ENCODE assay signal across 20 mouse cellular contexts in the genomic region with DNA sequence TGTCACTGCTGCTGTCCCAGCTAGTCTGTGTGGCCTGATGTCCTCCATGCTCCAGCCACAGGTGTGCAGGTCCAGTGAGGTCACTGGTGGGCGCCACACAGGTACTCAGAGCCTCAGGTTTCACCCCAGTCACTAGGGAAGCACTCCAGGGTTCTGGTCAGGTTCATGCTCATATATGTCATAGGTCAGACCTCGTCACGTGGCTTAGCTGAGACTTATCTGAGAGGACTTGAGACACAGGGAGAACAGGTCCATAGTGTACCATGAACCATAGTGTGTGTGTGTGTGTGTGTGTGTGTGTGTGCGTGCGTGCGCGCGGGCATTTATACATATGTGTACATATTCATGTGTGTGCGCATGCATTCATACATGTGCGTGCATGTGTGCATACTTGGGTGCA.
"Had no signal": no experiment of that assay in that cellular context is flagged by ENCODE, and none has a peak within 500 bp of the region (broad histone marks: within the 10 kb centered on the region; RNA-seq: fewer than 3 reads in every experiment).

No protein-coding gene starts in this region.

- ATAC-seq: midbrain, embryonic 16.5 days had no signal

- H3K4me3 ChIP-seq: kidney, embryonic 15.5 days; left cerebral cortex, adult 2 months; liver, embryonic 13.5 days; myocyte; neural tube, embryonic 13.5 days had no signal

- H3K4me2 ChIP-seq: kidney, embryonic 15.5 days; liver, embryonic 13.5 days; midbrain, embryonic 11.5 days; neural tube, embryonic 13.5 days had no signal

- H3K9me3 ChIP-seq: kidney, embryonic 15.5 days; liver, embryonic 13.5 days; neural tube, embryonic 13.5 days had no signal

- H3K36me3 ChIP-seq: kidney, embryonic 15.5 days; liver, embryonic 13.5 days; neural tube, embryonic 13.5 days had no signal

- H3K27me3 ChIP-seq: kidney, embryonic 15.5 days; liver, embryonic 13.5 days; neural tube, embryonic 13.5 days had no signal

- DNase-seq: kidney, adult 11 months; kidney, adult 8-10 months; kidney, postnatal 10 days; kidney, postnatal 36 days; layer of hippocampus, postnatal 36 days; liver, embryonic 13.5 days; lung, adult 2 months; lung, postnatal 14 days; lung, postnatal 4 days; right cerebral cortex, postnatal 14 days; right cerebral cortex, postnatal 4 days; spleen, adult 18-20 months; thymus, adult 18-20 months; thymus, postnatal 14 days had no signal

- H3K27ac ChIP-seq: left cerebral cortex, adult 2 months; liver, embryonic 13.5 days; neural tube, embryonic 13.5 days had no signal

- H3K9ac ChIP-seq: kidney, embryonic 15.5 days; liver, embryonic 13.5 days; neural tube, embryonic 13.5 days had no signal
